Mouse (Mus musculus): ENCODE results near the gene Ywhae. TPM values are rescaled to one million over a fixed set of nuclear protein-coding genes. Genes with fewer than 3 reads are reported as not detected.

Gene Ywhae
- total RNA-seq, 2 experiments from 2014 or later: 231 to 494 TPM

DNA sequence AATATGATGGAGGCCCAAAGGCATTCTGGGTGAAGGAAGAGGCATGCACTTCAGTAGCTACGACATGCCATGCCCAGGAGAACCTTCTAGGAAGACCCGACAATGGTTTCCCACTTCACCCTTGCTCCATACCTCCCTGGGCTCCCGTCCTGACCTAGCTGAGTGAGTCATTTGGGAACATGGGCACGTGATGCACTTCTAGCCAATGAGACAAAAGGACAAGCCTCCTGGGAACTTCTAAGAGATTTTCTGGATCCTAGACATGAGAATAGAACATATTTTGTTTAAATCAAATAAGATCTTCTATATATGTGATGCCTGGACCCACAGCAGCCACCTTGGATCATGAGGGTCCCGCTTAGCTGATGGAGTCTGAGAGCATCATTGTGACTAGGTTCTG lies 59.9 kb downstream of the Ywhae start:
- no peak for ATAC-seq (ENCODE audit: poor library complexity, severe bottlenecking)

DNA sequence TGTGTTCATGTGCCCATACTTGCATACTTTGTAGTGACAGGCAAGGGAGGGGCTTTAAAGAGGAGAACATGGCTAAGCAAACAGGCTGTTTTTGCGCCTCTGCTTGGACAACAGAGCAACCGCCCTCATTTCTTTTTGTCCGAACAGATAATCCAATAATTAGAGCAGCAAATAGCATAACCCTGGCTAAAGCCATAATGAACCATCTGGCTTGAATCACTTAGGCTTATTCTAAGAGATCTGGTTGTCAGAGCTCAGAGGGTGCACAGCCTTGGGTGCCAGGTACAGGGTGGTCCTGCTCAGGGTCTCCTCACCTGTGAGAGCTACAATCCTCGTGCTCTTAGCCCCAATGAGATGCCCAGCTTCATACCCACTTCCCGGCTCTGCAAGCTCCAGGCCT lies 60.7 kb downstream of the Ywhae start:
- no peak for ATAC-seq (ENCODE audit: poor library complexity, severe bottlenecking)

DNA sequence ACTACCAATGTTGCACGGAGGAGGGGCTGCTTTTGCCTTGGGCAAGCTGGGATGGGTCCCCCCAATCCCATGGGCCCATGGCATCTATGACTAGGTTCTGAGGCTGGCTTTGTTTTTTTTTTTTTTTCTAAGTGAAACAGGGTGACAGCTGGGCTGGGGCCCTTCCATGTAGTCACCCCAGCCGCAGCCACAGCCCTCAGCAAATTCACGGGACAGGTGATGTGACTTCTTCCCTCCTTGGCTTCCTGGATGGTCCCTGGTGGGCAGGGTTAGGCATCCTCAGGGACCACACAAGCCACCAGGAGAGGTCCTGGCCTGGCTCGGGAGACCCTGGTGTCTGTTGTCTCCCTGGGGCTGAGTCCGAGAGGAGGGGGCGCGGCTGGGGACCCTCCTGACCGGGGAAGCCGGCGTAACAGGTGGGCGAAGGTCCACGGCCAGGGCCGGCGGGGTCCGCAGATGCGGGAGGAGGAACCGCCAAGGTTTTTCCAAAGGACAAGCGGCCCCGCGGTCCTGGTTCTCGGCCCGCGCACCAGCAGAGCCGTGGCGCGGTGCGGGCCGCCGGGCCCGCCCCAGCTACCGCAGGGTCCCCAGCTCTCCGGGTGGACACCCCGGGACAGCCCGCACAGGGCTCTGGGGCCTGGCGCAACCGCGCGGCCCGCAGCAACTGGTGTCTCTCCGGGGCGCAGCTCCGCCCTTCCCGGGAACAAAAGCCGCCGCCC lies 62.1 kb downstream of the Ywhae start:
- ATAC-seq (ENCODE audit: poor library complexity, severe bottlenecking): no peak

DNA sequence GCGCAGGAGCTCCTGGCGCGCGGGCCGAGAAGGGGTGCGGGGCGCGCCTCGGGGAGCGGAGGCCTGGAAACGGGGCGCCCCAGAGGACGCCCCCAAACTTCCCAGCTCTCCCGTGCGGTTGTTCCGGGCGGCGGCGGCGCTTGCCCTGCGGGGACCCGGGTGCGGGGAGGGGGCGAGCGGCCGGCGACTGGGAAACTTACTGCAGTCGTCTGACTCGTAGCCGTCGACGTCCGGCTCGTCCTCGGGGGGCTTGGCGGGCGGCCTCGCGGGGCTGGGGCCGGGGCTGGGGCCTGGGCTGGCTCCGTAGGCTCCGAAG lies 62.6 kb downstream of the Ywhae start:
- no peak for ATAC-seq (ENCODE audit: poor library complexity, severe bottlenecking)

DNA sequence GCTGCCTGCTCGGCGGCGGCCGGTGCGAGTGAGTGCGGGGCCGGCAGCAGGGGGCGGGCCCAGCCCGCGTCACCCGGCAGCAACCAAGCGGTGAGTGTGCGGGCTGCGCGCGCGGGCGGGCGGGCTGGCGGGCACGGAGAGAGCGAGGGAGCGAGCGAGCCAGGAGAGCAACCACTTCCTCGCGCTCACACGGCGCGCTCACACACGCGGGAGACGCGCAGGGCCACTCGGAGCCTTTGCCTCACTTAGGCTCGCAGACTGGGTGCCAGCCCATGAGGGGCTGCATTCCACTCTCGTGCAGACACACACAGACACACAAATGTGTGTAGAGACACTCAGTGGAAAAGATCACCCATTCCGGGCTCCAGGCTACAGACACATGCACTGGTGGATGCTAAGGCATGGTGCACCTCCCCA lies 63.4 kb downstream of the Ywhae start, which contains the start of gene Doc2b:
Doc2b (minus strand) TSS at position 21 of the 417 bp plus-strand sequence.
- no peak for ATAC-seq (ENCODE audit: poor library complexity, severe bottlenecking)

DNA sequence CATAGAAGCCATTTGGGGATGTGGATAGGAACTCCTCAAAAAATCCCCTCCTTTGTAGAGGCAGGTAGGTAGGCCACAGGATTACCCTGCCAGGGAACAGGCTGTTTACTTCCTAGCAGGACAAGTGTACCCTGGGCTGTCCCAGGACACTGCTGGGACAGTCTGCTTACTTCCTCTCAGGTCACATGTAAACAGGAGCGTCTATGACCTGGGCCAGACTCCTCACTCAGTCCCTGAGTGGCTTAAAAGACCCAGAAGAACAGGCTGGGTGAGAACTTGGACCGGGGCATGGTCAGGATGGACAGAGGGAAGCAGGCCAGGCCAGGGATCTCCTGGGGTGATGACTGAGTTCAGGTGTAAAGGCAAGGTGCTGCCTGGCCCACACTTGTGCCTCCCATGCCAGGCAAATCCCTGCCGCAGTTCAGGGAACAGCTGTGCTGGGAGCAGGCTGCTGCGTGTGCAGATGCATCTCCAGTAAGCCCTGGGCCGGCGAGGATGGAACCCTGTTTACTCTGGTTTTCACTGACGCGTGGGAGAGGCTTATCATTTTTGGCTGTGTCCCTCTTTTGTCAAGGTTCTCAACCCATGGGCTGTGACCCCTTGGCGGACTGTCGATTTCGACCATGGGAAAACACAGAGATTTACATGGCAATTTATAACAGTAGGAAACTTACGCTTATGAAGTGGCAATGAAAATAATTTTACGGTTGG lies 64.0 kb downstream of the Ywhae start:
- ATAC-seq (ENCODE audit: poor library complexity, severe bottlenecking): no peak

DNA sequence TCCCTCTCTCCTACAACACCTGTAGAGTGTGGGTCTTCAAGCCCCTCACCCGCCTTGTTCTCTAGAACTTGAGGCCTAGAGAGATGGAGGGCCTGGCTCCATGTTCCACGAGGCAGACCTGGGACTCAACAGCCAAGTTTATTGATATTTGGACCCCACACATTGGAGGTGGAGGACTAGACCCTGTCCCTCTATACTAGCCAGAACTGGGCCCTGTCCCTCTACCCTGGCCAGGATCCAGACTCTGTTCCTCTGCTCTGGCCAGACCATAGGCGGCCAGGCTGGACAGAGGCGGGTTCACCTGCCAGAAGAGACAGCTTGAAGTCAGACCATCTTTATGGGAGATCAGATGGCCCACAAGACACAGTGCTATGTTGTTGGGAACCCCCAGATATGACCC lies 68.7 kb downstream of the Ywhae start:
- ATAC-seq (ENCODE audit: poor library complexity, severe bottlenecking): no peak

DNA sequence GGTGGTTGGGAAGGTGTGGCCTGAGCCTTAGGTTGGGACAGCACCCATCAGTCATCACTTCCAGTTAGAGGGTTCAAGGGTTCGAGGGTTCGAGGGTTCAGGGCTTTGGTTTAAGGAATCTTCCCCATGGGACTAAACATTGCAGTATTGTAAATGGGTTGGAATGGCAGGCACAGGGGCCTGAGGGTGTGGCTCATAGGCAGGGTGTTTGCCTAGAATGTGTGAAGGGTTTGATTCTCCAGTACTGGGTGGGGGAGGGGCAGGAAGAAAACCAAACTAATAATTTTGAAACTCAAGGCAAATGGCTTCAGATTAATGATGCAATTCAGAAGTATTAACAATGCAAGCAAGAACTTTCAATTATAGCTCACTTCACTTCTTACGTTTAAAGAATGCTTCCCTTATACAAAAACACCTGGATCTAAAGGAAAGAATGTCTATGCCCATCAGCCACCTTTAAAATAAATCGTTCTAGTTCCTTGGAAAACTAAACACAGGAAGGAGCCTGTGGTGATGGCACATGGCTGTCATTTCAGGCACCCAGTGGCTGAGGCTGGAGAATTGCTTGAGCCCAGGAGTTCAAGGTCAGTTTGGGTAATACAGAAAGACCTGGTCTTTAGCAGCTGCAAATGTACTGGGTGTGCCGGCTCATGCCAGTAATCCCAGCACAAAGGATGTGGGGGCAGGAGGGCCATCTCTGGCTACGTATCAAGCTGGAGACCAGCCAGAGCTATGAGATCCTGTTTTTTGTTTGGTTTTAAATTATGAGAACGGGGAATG lies 69.3 kb downstream of the Ywhae start:
- ATAC-seq (ENCODE audit: poor library complexity, severe bottlenecking): no peak

DNA sequence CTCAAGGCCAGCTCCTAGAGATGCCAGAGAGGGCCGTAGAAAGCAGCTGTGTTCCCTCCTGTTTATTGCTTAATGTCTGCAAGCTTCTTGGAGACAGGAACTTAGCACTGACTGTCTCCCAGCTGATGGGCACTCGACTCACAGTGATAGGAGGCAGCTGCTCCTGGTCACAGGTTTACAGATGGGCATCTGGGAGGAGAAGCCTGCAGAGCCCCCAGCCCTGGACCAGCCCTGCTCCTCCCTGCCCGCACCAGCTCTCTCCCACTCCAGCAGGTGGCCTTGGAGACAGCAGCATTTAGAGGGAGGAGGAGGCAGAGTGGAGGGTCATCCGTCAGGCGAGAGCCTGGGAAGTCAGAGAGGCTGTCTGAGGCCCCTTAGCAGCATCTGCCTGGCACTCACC lies 74.8 kb downstream of the Ywhae start:
- ATAC-seq (ENCODE audit: poor library complexity, severe bottlenecking): no peak

DNA sequence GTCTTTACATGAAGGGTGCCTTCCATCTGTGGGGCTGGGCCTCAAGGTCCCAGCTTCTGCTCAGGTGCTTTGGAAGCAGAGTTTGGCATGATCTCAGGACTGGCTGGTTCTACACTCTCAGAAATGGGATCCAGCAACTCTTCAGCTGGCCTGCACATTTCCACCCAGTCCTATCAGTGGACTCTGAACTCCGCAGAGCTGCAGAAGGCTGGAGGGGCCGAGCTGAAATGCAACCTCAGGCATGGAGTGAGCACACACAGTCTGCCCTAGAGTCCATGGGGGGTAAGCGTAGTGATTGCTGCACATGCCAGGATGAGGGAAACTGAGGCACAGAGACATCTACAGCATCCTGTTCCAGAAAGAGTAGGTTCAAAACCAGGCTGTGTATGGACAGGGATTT lies 77.9 kb downstream of the Ywhae start:
- no peak for ATAC-seq (ENCODE audit: poor library complexity, severe bottlenecking)

DNA sequence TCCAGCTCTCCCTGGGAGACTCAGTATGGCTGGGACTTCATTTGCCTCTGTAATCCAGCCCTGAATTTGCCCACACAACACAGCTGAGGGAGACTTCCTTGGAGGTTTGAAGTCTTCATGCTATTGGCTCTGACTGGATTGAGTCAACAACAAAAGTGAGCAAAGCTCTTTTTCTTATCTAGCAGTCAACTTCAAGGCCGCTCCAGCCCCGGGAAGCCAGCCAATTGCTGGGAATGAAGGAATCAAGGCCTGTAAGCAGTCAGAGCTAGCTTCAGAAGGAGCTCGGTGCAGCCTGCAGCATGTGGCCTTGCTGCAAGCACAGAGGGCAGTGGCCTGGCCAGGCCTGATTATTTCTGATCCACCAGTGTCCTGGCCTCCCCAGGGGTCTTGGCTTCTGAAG lies 79.2 kb downstream of the Ywhae start:
- no peak for ATAC-seq (ENCODE audit: poor library complexity, severe bottlenecking)

DNA sequence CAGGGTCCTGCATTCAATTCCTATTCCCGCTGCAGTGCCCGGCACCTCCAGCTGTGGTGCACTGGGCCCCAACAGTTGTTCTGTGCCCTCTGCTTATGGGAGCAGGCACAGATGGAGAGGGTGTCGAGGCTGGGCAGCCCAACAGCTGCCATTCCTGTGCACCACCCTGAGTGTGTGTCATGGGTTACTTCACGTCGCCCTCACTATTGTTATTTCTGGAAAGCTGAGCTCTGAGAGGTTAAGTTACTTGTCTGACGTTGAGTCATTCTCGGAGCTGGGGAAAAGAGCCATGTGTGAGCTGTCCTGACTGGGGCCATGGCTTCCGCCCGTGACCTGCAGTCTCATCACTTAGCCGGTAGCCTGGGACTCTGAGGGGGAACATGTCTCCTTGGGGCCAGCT lies 80.4 kb downstream of the Ywhae start:
- no peak for ATAC-seq (ENCODE audit: poor library complexity, severe bottlenecking)

Other genes starting within 250 kb of the Ywhae start
- gene Prpf8, start 246.1 kb upstream of the Ywhae start, total RNA-seq (2015): 91.3 and 102 TPM in 2 replicates
- gene Prpf8, start 246.1 kb upstream of the Ywhae start, total RNA-seq (2017): 69.3 and 90.7 TPM in 2 replicates
- 0.98 and 1.2 TPM in 2 replicates for gene Rilp, start 222.8 kb upstream of the Ywhae start, total RNA-seq (2015)
- gene Rilp, start 222.8 kb upstream of the Ywhae start, total RNA-seq (2017): 0.55 and 1.8 TPM in 2 replicates
- 0.41 and 1.1 TPM in 2 replicates for gene Scarf1, start 219.3 kb upstream of the Ywhae start, total RNA-seq (2015)
- 0.66 and 0.85 TPM in 2 replicates for gene Scarf1, start 219.3 kb upstream of the Ywhae start, total RNA-seq (2017)
- 30.6 and 32.3 TPM in 2 replicates for gene Slc43a2, start 201.2 kb upstream of the Ywhae start, total RNA-seq (2015)
- gene Slc43a2, start 201.2 kb upstream of the Ywhae start, total RNA-seq (2017): 32.2 and 33.5 TPM in 2 replicates
- 387 and 430 TPM in 2 replicates for gene Pitpna, start 144.8 kb upstream of the Ywhae start, total RNA-seq (2015)
- gene Pitpna, start 144.8 kb upstream of the Ywhae start, total RNA-seq (2017): 178 and 226 TPM in 2 replicates
- gene Inpp5k, start 101.9 kb upstream of the Ywhae start, total RNA-seq (2015): 76.2 and 79.9 TPM in 2 replicates
- gene Inpp5k, start 101.9 kb upstream of the Ywhae start, total RNA-seq (2017): 44.5 and 46.5 TPM in 2 replicates
- gene Myo1c, start 82.4 kb upstream of the Ywhae start, total RNA-seq (2015): 21.2 and 28.4 TPM in 2 replicates
- gene Myo1c, start 82.4 kb upstream of the Ywhae start, total RNA-seq (2017): 25.3 and 29.2 TPM in 2 replicates
- 52.1 and 54.9 TPM in 2 replicates for gene Crk, start 53.6 kb upstream of the Ywhae start, total RNA-seq (2015)
- 50.7 and 56.2 TPM in 2 replicates for gene Crk, start 53.6 kb upstream of the Ywhae start, total RNA-seq (2017)
- not detected in 2 replicates for gene Doc2b, start 63.2 kb downstream of the Ywhae start, total RNA-seq (2015)
- not detected in 2 replicates for gene Doc2b, start 63.2 kb downstream of the Ywhae start, total RNA-seq (2017)
- 0.49 and 0.84 TPM in 2 replicates for gene Rph3al, start 205.6 kb downstream of the Ywhae start, total RNA-seq (2015)
- 1.3 TPM in 1 of 2 replicates, not detected in the other for gene Rph3al, start 205.6 kb downstream of the Ywhae start, total RNA-seq (2017)